Mouse (Mus musculus) kidney, embryonic 16.5 days (tissue): Measurements from ENCODE around the gene Mrtfb. TPM values are rescaled to one million over a fixed set of nuclear protein-coding genes. Genes with fewer than 3 reads are reported as not detected.

Source experiments
- ATAC-seq: fragments of 200-750 bp; cut with Nextera tagmentation; 2 replicates; pipeline ENCODE4 v1.8.0; 2017; ENCODE audit warnings: moderate TSS enrichment; ENCODE audit not compliant: low FRiP score, low TSS enrichment
- H3K27ac ChIP-seq: fragments of 300-500 bp; sonication (generic); 2 replicates; pipeline ENCODE4 v1.5.1; 2014; ENCODE audit warnings: low read length
- H3K27me3 ChIP-seq: fragments of 300-500 bp; sonication (generic); 2 replicates; pipeline ENCODE4 v1.6.1; 2014; ENCODE audit warnings: low read length, control low read depth, mixed read lengths; ENCODE audit not compliant: insufficient read depth
- H3K36me3 ChIP-seq: fragments of 300-500 bp; sonication (generic); 2 replicates; pipeline ENCODE4 v1.6.1; 2014; ENCODE audit warnings: low read length, control low read depth, mixed read lengths; ENCODE audit not compliant: insufficient read depth
- H3K4me1 ChIP-seq: fragments of 300-500 bp; sonication (generic); 2 replicates; pipeline ENCODE4 v1.6.1; 2014; ENCODE audit warnings: low read length, control low read depth, mixed read lengths; ENCODE audit not compliant: insufficient read depth
- H3K4me2 ChIP-seq: fragments of 300-500 bp; sonication (generic); replicated peaks from 2 replicates; pipeline ENCODE4 v1.6.1; 2014; ENCODE audit warnings: low read depth, low read length
- H3K4me3 ChIP-seq: fragments of 300-500 bp; sonication (generic); 2 replicates; pipeline ENCODE4 v1.5.1; 2014; ENCODE audit warnings: mild to moderate bottlenecking, low read length
- H3K9ac ChIP-seq: fragments of 300-500 bp; sonication (generic); replicated peaks from 2 replicates; pipeline ENCODE4 v1.6.1; 2014; ENCODE audit warnings: low read length
- H3K9me3 ChIP-seq: fragments of 300-500 bp; sonication (generic); 2 replicates; pipeline ENCODE4 v1.6.1; 2016; ENCODE audit warnings: low read length, control low read depth
- whole genome bisulfite sequencing: fragments of 180-500 bp; shearing (Covaris S2); extraction: QIAGEN DNeasy Blood & Tissue Kit; methylation state at CpG from one replicate; pipeline ENCODE4 v1.1.7; 2014; 5-methylcytosine and 5-hydroxymethylcytosine counted together
- polyA plus RNA-seq: library from polyadenylated mRNA; unstranded; fragments of >200 nt; fragmentation: Nextera tagmentation; extraction: Ambion mirVana; gene quantifications from 2 replicates; pipeline ENCODE4 v1.2.1, GENCODE M21; 2015

Mrtfb gene
- polyA plus RNA-seq, 1 experiment from 2014 or later: 18.8 TPM

DNA sequence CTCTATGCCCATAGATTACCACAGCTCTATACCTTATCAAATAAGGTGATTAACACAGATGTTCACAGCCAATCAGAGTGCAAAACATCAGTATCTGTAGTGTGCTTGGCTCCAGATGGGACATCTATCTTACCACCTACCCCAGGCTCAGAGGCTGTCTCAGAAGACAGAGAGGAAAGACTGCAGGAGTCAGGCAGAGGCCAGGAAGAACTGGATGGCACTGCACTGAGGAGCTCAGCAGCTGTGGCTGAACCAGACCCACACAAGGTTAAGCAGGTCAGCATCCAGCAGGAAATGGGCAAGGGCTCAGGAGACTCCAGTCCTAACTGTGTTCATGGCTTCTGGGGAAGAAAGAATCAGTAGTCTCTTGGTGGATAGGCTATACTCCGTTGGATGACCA is 55.1 kb downstream of the Mrtfb start:
- Histone ChIP-seq H3K27ac (no peak overlapping the region), H3K9ac (no peak overlapping the region), H3K4me2 (no peak overlapping the region), H3K4me3 (no peak overlapping the region), H3K9me3 (no peaks in the 10 kb centered on the region), H3K36me3 (no peaks in the 10 kb centered on the region), H3K4me1 (no peaks in the 10 kb centered on the region), H3K27me3 (no peaks in the 10 kb centered on the region)
- WGBS: 73% methylated on average over 1 of the region's 1 CpGs
- ATAC-seq: no peak

DNA sequence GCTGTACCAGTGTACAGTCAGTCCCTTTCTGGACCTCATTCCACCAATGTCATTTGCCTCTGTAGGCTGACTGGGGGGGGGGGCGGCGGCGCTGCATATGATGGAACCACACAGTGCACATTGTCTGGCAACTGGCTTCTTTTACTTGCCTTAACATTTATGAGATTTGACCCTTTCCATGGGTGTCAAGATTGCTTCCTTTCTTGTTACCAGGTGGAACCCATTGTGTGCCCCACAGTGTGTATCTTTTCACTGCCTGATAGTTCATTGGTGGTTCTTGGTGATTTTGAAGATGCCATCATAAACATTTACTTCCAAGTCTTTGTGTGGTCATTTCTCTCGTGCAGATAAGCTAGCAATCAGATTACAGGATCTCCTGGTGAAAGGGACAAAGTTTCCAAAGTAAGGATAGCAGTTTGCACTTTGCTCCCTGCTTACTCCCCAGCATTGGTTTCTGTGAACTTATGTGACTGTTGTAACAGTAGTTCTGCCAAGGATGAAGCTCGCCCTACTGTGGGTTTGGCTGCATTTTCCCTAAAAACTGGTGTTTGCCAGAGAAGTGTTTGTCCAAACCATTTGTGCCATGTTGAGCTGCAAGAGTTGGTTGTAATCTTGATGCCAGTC is 56.9 kb downstream of the Mrtfb start:
- Histone ChIP-seq H3K9me3 (no peaks in the 10 kb centered on the region), H3K4me3 (no peak overlapping the region), H3K27ac (no peak overlapping the region), H3K27me3 (no peaks in the 10 kb centered on the region), H3K4me1 (no peaks in the 10 kb centered on the region), H3K9ac (no peak overlapping the region), H3K36me3 (no peaks in the 10 kb centered on the region), H3K4me2 (no peak overlapping the region)
- ATAC-seq: no peak
- WGBS: 90% methylated on average over 5 of the region's 5 CpGs

DNA sequence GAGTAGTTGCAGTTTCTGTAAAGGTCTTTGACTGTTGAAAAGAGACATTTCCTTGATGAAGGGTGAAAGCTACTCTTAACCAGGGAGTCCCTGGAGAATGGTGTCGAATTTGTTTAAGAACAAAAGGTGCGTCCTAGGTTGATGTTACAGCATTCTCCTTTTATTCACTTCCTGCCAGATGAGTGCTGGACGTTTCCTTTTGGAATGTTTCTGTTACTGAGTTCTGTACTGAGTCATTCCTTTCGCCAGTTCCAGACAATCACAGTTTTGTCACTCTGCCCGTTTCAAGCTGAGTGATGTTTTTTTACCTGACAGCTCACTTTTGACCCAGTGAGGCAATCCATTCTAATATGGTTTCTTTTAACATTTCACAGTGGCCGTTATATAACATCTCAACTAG is 67.5 kb downstream of the Mrtfb start:
- WGBS: 40% methylated on average over 6 of the region's 6 CpGs

DNA sequence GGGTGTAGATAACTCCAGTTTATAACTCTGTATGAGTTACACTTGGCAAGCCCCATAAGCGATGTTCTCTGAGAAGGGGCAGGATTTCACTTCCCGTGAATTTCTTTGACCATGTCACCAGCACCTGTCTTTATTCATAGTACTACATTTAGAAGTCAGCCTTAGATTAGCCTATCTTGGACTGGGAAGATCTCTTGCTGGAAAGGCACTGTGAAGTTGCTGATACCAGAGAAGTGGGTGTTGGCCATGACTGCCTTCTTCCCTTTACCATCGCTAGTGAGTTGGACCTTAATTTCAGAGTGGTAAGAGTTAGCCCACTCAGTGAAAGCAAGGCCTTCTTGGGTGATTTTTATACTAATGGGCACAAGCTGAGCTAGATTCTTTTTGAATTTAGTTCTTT is 70.3 kb downstream of the Mrtfb start:
- ATAC-seq: no peak
- WGBS: 94% methylated on average over 3 of the region's 3 CpGs
- peaks cover 3% of the 10 kb centered on the region; the same call in 1 of the 2 replicates for H3K36me3 ChIP-seq

More for the DNA sequence above, 67.5 kb downstream of the Mrtfb start:
- H3K36me3 ChIP-seq: peaks cover 3% of the 10 kb centered on the region; the same call in 1 of the 2 replicates
- no peaks in the 10 kb centered on the region for H3K4me1 ChIP-seq
- H3K9ac ChIP-seq: no peak overlapping the region
- no peak overlapping the region for H3K4me3 ChIP-seq
- no peak overlapping the region for H3K4me2 ChIP-seq
- H3K27ac ChIP-seq: no peak overlapping the region
- no peaks in the 10 kb centered on the region for H3K9me3 ChIP-seq
- H3K27me3 ChIP-seq: no peaks in the 10 kb centered on the region
- no peak for ATAC-seq

DNA sequence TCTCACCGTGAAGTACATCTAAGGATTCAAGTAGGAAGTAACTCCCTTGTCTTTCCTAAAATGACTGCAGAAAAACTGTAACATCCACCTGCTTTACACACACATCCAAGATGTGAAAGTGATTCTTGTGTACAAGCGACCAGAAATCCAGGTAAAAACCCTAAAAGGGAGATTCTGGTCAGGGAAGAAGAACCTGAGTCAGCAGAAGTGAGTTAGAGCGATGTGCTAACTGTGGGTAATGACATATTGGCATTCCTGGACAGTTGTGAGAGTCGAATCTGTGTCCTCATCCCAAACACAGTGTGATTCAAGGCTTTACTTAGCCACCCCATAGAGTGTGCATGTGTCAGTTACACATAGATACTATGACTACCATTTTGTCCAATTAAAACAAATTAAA is 72.4 kb downstream of the Mrtfb start:
- no peaks in the 10 kb centered on the region for H3K27me3 ChIP-seq
- H3K4me2 ChIP-seq: no peak overlapping the region
- no peaks in the 10 kb centered on the region for H3K9me3 ChIP-seq
- peaks cover 3% of the 10 kb centered on the region; the same call in 1 of the 2 replicates for H3K36me3 ChIP-seq
- H3K4me3 ChIP-seq: no peak overlapping the region
- no peak overlapping the region for H3K9ac ChIP-seq
- H3K4me1 ChIP-seq: 0 out of 2 replicates have a peak, but pooled peaks cover 2% of the 10 kb centered on the region
- no peak overlapping the region for H3K27ac ChIP-seq
- WGBS: 91% methylated on average over 4 of the region's 4 CpGs
- no peak for ATAC-seq

More for the DNA sequence above, 70.3 kb downstream of the Mrtfb start:
- Histone ChIP-seq H3K4me2 (no peak overlapping the region), H3K4me3 (no peak overlapping the region), H3K9ac (no peak overlapping the region), H3K27me3 (no peaks in the 10 kb centered on the region), H3K9me3 (no peaks in the 10 kb centered on the region), H3K4me1 (0 out of 2 replicates have a peak, but pooled peaks cover 2% of the 10 kb centered on the region), H3K27ac (no peak overlapping the region)

DNA sequence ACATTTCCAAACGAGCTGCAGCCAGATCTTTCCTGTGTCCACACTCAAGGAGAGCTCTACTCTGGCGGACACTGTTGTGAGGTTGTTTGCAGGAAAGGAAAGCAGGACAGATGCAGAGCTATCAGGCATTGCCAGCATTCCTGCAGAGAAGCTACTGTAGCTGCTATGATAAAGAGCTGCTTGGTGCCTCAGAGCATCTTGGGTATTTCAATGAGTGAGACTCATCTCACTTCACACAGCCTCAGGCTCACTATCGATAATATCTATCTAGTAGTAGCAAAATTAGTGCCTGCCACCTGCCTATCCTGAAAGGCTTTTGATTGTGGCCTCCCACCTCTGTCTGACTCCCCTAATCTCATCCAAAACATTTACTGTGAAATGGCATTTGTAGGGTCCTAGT is 73.4 kb downstream of the Mrtfb start:
- H3K4me2 ChIP-seq: no peak overlapping the region
- 80% methylated on average over 3 of the region's 3 CpGs for WGBS
- H3K4me3 ChIP-seq: no peak overlapping the region
- no peak for ATAC-seq
- 0 out of 2 replicates have a peak, but pooled peaks cover 2% of the 10 kb centered on the region for H3K4me1 ChIP-seq
- H3K27ac ChIP-seq: no peak overlapping the region
- no peak overlapping the region for H3K9ac ChIP-seq
- H3K27me3 ChIP-seq: no peaks in the 10 kb centered on the region
- no peaks in the 10 kb centered on the region for H3K9me3 ChIP-seq
- H3K36me3 ChIP-seq: peaks cover 3% of the 10 kb centered on the region; the same call in 1 of the 2 replicates

DNA sequence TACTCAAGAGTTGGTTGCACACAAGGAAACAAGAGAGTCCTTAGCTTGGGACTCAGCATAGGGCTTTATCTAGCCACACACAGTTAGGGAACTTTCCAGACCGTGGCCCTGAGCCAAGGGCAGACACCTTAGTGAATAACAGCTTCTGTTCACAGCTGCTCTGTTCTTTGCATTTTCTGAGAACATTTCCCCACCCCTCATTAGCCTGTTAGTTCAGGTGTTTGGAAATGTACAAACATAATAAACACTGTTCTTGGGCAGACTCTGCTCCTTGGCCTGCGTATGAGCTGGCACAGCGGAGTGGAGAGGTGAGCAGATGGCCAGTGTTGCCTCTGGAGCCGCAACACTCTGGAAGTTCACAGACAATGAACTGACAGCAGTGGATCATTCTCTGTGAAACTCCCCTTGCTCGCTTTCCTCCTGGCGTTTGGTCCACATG is 74.0 kb downstream of the Mrtfb start:
- Histone ChIP-seq H3K9me3 (no peaks in the 10 kb centered on the region), H3K27ac (no peak overlapping the region), H3K9ac (no peak overlapping the region), H3K4me1 (0 out of 2 replicates have a peak, but pooled peaks cover 2% of the 10 kb centered on the region), H3K4me3 (no peak overlapping the region), H3K36me3 (peaks cover 3% of the 10 kb centered on the region; the same call in 1 of the 2 replicates), H3K4me2 (no peak overlapping the region), H3K27me3 (no peaks in the 10 kb centered on the region)
- WGBS: 62% methylated on average over 6 of the region's 6 CpGs
- no peak for ATAC-seq

DNA sequence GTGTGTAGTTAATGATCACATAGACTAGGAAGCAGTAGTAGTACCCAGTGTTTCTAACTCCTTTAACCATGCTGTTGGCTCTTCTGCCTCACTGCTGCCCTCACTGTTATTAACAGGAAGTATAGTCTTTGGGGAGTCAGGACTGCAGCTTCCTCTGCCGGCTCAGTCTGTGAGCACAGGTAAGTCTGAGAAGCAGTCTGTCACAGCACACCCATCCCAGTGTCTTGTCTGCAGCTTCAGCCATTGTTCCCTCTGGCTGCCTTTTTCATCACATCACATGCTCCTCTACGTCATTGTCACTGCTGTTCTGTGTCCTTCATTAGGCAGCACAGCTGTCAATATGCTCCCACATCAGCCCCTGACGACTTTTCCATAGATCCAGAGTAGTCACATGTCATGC is 75.6 kb downstream of the Mrtfb start:
- Histone ChIP-seq H3K4me1 (0 out of 2 replicates have a peak, but pooled peaks cover 2% of the 10 kb centered on the region), H3K36me3 (peaks cover 3% of the 10 kb centered on the region; the same call in 1 of the 2 replicates), H3K9ac (no peak overlapping the region), H3K4me2 (no peak overlapping the region), H3K27ac (no peak overlapping the region), H3K4me3 (no peak overlapping the region), H3K9me3 (no peaks in the 10 kb centered on the region), H3K27me3 (no peaks in the 10 kb centered on the region)
- no peak for ATAC-seq
- WGBS: 56% methylated on average over 3 of the region's 3 CpGs

DNA sequence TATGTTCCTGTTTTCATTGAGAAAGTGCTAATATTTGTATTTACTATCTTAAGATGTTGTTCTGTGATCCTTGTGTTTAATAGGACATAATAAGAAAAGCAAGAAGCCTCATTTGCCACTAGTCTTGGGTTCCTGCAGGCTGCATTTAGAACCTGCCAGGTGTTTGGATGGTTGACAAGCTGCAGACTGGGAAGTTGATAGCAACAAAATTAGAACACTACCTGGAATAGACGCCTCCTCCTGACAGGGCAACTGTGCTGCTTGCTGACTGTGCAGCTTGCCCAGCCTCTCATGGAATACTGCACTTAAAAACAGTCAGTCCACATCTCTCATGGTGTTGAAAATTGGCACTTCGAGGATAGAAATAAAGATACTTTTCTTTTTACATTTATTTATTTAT is 76.3 kb downstream of the Mrtfb start:
- Histone ChIP-seq H3K27me3 (no peaks in the 10 kb centered on the region), H3K9me3 (no peaks in the 10 kb centered on the region), H3K4me3 (no peak overlapping the region), H3K27ac (no peak overlapping the region), H3K9ac (no peak overlapping the region), H3K4me2 (no peak overlapping the region), H3K4me1 (0 out of 2 replicates have a peak, but pooled peaks cover 2% of the 10 kb centered on the region), H3K36me3 (peaks cover 1% of the 10 kb centered on the region; the same call in 1 of the 2 replicates)
- 83% methylated on average over 2 of the region's 2 CpGs for WGBS
- no peak for ATAC-seq

DNA sequence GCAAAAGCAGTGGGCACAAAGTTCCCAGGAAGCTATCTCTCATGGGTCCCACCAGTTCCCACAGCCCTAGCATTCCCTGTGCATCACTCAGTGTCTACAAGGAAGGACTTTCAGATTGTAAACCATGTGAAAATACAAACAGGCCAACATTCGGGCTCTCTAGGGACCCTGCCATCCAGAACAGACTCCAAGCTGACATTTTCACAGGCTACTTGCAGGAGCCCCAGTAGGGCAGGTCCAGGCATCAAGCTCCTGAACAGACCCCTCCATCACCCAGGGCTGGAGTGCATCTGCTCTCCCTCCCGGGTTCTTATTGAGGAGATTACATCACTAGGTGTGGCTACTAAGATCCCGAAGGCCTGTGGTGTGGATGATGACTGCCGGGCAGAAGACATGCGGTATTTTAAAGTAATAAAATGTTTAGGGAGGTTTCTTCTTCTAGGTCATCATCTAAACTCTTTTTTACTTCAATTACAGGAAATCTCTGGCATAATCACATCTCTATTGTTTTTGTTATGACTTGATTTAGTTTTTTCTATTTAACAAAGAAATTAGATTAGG is 77.6 kb downstream of the Mrtfb start:
- no peak overlapping the region for H3K27ac ChIP-seq
- H3K4me2 ChIP-seq: no peak overlapping the region
- 73% methylated on average over 5 of the region's 5 CpGs for WGBS
- H3K4me1 ChIP-seq: 0 out of 2 replicates have a peak, but pooled peaks cover 2% of the 10 kb centered on the region
- H3K27me3 ChIP-seq: no peaks in the 10 kb centered on the region
- no peaks in the 10 kb centered on the region for H3K9me3 ChIP-seq
- H3K9ac ChIP-seq: no peak overlapping the region
- H3K4me3 ChIP-seq: no peak overlapping the region
- no peak for ATAC-seq
- H3K36me3 ChIP-seq: no peaks in the 10 kb centered on the region
